Mouse (Mus musculus) bone marrow, adult 2 months (tissue): Measurements from ENCODE around the gene Ankrd22.

ENCODE experiments used
- CTCF ChIP-seq: fragments of 200-500 bp; IDR thresholded peaks from 2 replicates; pipeline ENCODE4 v1.5.1; 2011; ENCODE audit warnings: low read length, control low read depth; ENCODE audit not compliant: control insufficient read depth, insufficient read depth
- POLR2A ChIP-seq: fragments of 200-500 bp; IDR thresholded peaks from 2 replicates; pipeline ENCODE4 v1.6.1; 2011; ENCODE audit warnings: low read depth, mild to moderate bottlenecking, control low read depth, low read length, borderline replicate concordance; ENCODE audit not compliant: control insufficient read depth

- no peak for TF ChIP-seq POLR2A
- no peak for TF ChIP-seq CTCF
Observed at GRCm38 (mm10) chr19:34101888-34102287, 64.0 kb downstream of the Ankrd22 start.
